Mouse (Mus musculus) CD4-positive helper T cell, adult 2 months (primary cell): Measurements from ENCODE around the gene Gfral.
A peak's percentile ranks its signal among the peaks of the same experiment; 100 is the strongest.

ENCODE experiments used
- DNase-seq: peaks from one replicate; pipeline ENCODE4 v3.0.0-alpha.2; 2012; ENCODE audit warnings: low read depth, missing footprints, low spot score

Gene Gfral

DNA sequence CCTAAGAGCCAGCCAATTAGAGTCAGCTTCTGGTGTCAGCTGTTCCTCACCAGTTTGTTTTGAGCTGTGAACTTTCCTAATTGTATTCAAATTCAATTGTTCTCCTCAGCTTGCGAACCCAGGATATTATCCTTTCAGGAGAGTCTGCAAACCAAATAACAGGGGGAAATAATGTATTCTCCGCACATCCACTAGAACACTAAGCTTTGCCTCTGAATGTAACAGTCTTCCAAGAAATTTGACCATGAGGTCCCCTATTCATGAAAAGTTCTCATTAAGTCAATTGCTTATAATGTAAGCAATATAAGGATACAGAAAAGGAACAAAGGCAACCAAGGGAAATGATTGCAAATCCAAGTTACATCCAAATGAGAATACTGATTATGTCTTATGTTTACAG is at the start of gene Gfral:
TSS of gene Gfral (minus strand) at position 101 of the 400 bp plus-strand sequence.
- no peak for DNase-seq

DNA sequence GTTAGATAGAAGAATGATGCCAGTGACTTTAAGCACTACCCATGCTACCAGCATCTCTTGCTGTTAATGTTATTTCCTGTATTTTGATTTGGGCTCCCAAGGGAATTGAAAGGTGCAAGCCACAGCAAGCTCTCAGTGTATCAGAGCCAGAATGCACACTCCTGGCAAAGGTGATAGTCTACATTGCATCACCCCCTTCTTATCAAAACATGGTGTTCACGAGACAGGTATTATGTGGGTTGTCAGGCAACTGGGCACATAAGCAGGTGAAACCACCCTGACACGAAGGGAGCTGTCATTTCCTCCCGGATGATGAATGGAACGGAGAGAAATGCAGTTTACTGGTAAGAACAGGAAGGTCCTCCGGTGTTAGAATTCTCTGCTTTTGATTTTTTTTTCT is 44.3 kb upstream of the Gfral start:
- no peak for DNase-seq

- DNase-seq: no peak
Observed at GRCm38 (mm10) chr9:76252544-76252943, 39.1 kb upstream of the Gfral start.

DNA sequence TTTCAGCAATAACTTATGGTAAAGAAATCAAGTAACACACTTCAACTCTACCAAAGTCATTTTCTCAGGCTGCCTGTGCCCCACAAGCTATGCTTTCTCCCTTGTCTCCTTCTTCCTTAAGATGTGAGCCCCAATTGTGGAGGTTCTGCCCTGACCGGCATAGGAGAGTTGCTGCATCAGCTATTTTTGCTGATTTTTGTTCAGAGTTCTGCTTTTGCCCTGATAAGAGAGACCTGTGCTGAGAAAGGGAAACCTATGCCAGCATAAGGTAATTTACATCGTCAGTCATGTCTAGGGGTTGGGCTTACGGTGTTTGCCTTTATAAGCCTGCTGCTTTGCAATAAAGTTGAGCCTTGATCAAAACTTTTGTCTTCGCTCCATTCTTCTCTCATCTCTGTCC is 38.7 kb upstream of the Gfral start:
- DNase-seq: no peak

DNA sequence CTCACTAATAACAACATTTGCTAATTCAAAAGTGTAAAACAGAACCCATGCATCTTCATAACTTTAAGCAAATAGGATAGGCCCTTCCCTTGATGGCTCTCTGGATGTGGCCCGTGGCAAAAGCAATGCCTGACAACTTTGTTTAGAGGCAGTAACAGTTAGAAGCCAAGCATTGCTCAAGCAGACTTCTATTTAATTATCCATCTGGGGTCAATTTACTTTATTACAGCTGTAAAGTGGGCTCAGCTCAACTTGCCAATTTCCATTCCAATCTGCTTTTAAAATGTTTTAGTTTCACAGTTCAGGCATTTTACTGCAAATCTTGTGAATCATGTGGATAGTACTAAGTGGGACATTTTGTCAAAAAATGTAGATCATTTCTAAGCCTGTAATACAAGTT is 28.9 kb upstream of the Gfral start:
- no peak for DNase-seq

DNA sequence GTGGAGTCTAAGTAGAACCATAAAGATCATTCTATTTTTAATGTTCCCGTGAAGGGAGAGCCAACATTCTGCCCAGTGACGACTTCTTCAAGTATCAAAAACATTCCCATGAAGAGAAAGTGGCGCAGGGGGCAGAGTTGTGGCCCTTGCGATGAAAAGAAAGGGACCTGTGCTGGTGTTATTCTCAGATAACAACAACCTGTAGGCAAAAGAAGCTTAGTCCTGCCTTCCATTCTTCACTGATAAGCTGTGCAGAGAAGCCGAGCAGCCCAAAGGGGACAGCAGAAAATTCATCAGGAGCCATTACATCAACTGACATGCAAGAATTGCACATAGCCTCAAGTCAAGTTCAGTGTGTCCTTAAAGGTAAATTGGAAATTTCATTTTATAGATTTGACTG is 24.5 kb upstream of the Gfral start:
- no peak for DNase-seq

GRCm38 (mm10) chr9:76237243-76237642 is 23.8 kb upstream of the Gfral start:
- DNase-seq: no peak

GRCm38 (mm10) chr9:76236626-76237025 is 23.2 kb upstream of the Gfral start:
- peak; percentile 13 for DNase-seq

- DNase-seq: no peak
Observed at GRCm38 (mm10) chr9:76235945-76236503, 22.6 kb upstream of the Gfral start.

DNA sequence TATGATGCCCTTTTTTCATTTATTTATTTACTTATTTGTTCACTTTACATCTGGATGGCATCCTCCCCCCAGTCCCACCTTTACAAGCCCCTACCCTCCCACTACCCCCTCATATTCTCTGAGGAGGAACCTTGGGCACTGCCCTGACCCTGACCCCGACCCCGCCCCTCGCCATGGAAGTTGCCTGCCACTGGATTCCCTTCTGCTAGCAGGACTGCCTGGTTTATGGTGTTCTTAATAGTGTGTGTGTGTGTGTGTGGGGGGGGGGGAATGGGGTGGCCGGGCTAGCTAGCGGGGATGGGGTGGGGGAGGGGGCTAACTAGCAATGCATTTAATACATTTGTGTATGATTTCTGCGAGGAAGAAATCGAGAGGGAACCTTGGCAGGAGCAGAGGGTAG is 21.4 kb upstream of the Gfral start:
- no peak for DNase-seq

- no peak for DNase-seq
Observed at GRCm38 (mm10) chr9:76230400-76230799, 16.9 kb upstream of the Gfral start.

GRCm38 (mm10) chr9:76217178-76217975 is 3.9 kb upstream of the Gfral start:
- no peak for DNase-seq

DNA sequence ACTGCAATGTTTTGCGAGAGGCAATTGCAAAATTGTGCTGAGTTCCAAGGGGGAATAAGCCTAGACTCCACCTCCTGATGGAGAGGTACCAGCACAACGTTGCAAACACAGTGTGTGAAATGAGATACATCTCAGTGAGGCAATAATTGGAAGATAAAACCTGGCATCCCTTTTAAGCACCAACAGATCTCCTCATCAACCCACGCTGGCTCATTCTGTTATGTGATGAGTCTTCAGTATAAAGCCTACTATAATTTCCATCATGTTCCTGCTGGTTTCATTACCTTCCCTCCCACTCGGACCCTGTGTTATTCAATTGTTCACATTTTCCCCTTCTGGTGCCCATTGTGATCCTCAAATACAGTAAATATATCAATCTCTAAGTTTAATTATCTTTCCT is 1.2 kb upstream of the Gfral start:
- DNase-seq: no peak

DNA sequence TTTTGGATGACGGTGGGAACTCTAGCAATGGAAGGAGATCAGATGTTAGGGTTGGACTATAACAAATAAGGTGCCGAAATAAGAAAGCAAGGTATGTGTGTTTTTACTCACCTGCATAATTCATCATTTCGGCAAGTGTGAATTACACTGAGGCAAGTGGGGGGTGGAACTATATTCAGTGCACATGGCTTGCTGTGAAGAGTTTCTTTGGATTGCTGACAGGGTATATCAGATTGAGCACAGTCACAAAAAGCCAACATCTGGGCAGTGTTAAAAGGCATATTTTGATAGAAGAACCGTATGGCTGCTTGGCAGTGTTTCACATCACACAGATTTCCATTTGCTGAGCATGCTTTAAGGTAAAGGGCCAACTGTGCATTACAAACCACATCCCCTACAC is 16.5 kb downstream of the Gfral start:
- no peak for DNase-seq

DNA sequence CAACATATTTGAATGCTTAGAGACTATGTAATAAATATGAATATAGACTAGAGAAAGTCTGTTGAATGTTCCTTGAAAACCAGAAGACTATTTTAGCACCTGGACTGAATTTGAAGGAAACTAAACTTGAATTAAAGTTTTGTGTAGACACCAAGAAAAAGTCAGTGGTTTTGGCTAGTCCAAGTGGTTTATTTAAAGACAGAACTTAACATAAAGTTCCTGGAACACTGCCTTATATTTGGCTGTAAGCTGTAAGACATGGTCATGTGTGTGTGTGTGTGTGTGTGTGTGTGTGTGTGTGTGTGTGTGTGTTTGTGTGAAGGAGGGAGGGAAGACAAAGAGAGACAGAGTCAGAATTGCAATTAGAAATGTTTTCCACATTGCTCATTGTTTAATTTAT is 34.2 kb downstream of the Gfral start:
- DNase-seq: no peak

DNA sequence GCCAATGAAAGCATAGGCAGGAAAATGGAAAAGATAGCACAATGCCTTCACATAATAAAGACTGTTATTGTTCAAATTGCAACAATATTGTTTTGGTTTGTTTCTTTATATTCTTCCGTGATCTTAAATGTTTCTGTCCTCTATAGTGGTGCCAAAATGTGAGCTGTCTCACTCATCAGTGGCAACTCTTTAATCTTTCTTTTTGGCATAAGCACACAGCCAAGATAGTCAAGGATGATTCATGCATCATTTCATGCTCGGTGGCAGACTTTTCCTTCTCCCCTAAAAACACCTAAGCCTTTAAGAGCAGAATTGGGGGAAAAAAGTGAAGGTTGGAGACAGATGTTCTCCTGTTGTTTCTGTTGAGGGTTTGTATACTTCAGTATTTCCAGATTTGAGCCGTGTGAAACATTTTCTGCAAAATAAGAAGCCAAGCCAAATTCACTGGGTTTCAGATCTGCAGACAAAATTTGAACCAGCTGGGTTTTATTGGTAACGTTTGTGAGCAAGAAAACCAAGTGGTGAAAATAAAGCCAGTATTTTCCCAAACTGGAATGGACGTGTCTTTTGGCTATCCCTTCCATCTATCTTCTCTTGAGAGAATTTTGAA is 40.7 kb downstream of the Gfral start:
- DNase-seq: no peak

DNA sequence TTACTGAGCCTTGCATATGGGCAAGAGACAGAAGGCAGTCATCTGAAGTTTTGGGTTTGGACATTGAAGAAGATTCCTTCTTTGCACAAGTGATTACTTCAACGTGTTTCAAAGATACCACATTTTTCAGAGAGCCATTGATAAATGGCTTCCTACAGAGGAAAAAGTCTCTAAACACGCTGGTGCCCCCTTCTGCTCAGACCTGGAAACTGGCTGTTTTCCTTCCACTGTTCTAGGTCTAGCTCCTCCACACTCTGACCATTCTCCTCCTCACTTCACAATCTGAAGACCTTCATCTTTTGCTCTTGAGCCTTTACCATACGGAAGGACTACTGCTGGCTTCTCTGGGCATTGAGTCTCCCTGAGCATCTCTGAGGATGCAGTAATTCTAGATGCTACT is 45.1 kb downstream of the Gfral start:
- DNase-seq: no peak

DNA sequence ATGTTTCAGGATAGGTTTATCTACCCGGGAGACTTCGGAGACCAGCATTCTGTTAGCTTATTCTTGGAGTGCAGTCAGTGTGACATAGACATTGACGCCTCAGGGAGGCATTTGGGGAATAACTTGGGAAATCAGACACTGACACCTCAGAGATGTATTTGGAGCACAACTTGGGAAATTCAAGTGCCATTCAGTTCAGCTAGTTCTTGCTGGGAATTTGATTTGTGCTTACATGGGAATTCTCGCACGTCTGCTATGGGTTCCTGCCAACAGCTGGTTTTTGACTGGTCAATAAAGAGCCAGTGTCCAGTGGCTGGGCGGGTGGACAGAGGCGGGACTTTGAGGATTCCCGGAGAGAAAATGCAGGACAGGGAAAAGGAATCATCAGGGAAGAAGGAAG is 51.0 kb downstream of the Gfral start:
- DNase-seq: no peak

GRCm38 (mm10) chr9:76145593-76145992 is 67.9 kb downstream of the Gfral start:
- DNase-seq: no peak

GRCm38 (mm10) chr9:76138378-76139109 is 74.9 kb downstream of the Gfral start:
- no peak for DNase-seq

DNA sequence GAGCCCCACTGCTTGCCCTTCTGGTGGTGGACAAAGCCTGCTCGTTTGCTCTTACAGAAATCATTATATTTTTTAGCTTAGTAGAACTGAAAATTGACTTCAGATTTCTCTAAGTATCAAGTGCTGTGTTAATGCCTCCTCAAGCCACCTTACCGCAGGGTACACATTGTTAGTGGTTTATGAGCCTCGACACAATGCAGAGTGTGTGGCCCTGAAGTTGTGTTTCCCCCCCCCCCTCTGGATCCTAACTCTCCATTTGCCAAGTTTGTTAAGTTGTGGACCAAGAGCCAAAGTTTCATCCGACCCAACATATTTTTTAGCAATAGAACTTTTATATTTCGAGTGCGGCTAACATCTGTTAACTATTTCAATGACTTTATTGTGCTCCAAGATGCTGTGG is 79.4 kb downstream of the Gfral start:
- no peak for DNase-seq

GRCm38 (mm10) chr9:76129353-76129752 is 84.1 kb downstream of the Gfral start:
- no peak for DNase-seq
